Mouse (Mus musculus) thymus, adult 2 months (tissue): ENCODE results near the gene Nr1h4. TPM values are rescaled to one million over a fixed set of nuclear protein-coding genes. Genes with fewer than 3 reads are reported as not detected.

Experiments used
- DNase-seq: peaks from one replicate; pipeline ENCODE4 v3.0.0; 2021
- H3K27ac ChIP-seq: fragments of 200-500 bp; 2 replicates; pipeline ENCODE4 v1.5.1; 2012; ENCODE audit warnings: low read length, control low read depth; ENCODE audit not compliant: control insufficient read depth, insufficient read depth
- H3K27me3 ChIP-seq: fragments of 200-500 bp; 2 replicates; pipeline ENCODE4 v1.6.1; 2012; ENCODE audit warnings: mild to moderate bottlenecking, low read length, moderate library complexity, mixed read lengths; ENCODE audit not compliant: control insufficient read depth, insufficient read depth
- H3K36me3 ChIP-seq: fragments of 200-500 bp; 2 replicates; pipeline ENCODE4 v1.6.1; 2012; ENCODE audit warnings: mild to moderate bottlenecking, low read length, moderate library complexity; ENCODE audit not compliant: control insufficient read depth, insufficient read depth
- H3K4me1 ChIP-seq: fragments of 200-500 bp; replicated peaks from 2 replicates; pipeline ENCODE4 v1.6.1; 2012; ENCODE audit warnings: low read length; ENCODE audit not compliant: control insufficient read depth, insufficient read depth
- H3K4me3 ChIP-seq: fragments of 200-500 bp; 2 replicates; pipeline ENCODE4 v1.5.1; 2012; ENCODE audit warnings: mild to moderate bottlenecking, low read length, control low read depth, moderate library complexity; ENCODE audit not compliant: control insufficient read depth, insufficient read depth
- CTCF ChIP-seq: fragments of 200-500 bp; IDR thresholded peaks from 2 replicates; pipeline ENCODE4 v1.5.1; 2012; ENCODE audit warnings: mild to moderate bottlenecking, control low read depth, low read length, moderate library complexity, borderline replicate concordance; ENCODE audit not compliant: control insufficient read depth, poor library complexity, insufficient read depth; ENCODE audit errors: extremely low read depth
- POLR2A ChIP-seq: fragments of 200-500 bp; IDR thresholded peaks from 2 replicates; pipeline ENCODE4 v1.6.1; 2012; ENCODE audit warnings: mild to moderate bottlenecking, low read length, control low read depth, moderate library complexity; ENCODE audit not compliant: control insufficient read depth, poor library complexity, insufficient read depth; ENCODE audit errors: extremely low read depth
- WGBS: fragments of 180-500 bp; shearing (Covaris S2); methylation state at CpG from one replicate; pipeline ENCODE4 v1.1.7; 2018; 5-methylcytosine and 5-hydroxymethylcytosine counted together
- polyA plus RNA-seq: library from polyadenylated mRNA; depleted of rRNA; stranded (reverse); fragments of >200 nt; gene quantifications from 2 replicates; pipeline ENCODE4 v1.2.3, GENCODE M21; 2012

Gene Nr1h4
- polyA plus RNA-seq, 1 experiment: 0.23 TPM

DNA sequence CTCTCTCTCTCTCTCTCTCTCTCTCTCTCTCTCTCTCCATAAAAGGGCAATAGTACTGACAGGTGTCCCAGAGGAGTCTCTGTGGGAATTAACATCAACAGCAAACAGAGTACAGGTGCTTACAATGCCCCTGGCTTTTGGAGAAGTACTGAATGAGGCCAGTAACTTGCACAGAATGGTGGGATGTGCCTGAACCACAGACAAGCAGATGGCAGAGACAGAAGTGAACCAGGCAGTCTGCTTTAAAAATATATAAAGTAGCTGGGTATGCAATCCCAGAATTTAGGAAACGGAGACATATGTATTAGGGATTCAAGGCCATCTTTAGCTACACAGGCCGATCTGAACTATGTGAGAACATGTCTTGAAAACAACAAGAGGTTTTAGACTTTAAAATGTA lies 22.8 kb downstream of the Nr1h4 start:
- Histone ChIP-seq H3K27me3 (no peaks in the 10 kb centered on the region), H3K4me3 (no peak overlapping the region), H3K4me1 (no peaks in the 10 kb centered on the region), H3K27ac (no peak overlapping the region), H3K36me3 (no peaks in the 10 kb centered on the region)
- TF ChIP-seq POLR2A (no peak), CTCF (no peak)
- 83% methylated on average over 2 of the region's 2 CpGs for WGBS
- no peak for DNase-seq

DNA sequence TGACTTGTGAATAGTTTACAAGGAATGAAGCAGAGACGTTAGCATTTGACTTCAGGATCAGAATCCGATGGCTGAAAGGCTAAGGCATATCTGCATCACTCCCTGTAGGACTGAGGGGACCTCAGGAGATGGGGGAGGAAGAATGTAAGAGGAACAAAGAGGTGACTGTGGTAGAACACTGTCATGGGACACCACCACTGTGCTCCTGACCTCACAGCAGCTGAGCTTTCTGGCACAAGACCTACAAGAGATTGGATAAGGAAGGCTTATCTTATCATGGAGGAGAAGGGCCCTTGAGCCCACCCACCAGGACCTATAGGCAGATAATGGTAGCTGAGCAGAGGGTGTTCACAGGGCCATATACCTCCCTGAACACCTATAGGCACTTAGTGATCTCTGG lies 24.8 kb downstream of the Nr1h4 start:
- no peak overlapping the region for H3K27ac ChIP-seq
- 0 out of 2 replicates have a peak, but pooled peaks cover 2% of the 10 kb centered on the region for H3K4me1 ChIP-seq
- no peaks in the 10 kb centered on the region for H3K27me3 ChIP-seq
- no peak for DNase-seq
- TF ChIP-seq POLR2A (no peak), CTCF (no peak)
- 92% methylated on average over 2 of the region's 2 CpGs for WGBS
- H3K4me3 ChIP-seq: no peak overlapping the region
- no peaks in the 10 kb centered on the region for H3K36me3 ChIP-seq

DNA sequence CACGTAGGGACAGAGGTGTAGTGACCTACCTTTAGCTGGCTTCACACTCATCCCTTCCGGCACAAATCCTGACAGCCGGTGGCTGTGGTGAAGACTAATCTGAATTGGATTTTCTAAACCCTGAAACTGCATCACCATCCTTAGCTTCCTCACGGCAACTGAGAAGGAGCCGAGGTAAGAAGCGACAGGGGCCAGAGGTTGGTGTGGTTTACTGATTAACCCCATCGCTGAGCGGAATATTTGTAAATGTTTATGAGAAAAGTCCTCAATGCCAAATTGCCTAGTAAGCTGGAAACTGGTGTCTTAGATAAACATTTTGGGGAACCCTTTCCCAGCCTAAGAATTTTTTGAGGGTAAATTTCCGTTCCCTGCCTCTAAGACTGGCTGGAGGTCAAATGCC lies 26.9 kb downstream of the Nr1h4 start:
- no peak for TF ChIP-seq POLR2A
- TF ChIP-seq CTCF: no peak

DNA sequence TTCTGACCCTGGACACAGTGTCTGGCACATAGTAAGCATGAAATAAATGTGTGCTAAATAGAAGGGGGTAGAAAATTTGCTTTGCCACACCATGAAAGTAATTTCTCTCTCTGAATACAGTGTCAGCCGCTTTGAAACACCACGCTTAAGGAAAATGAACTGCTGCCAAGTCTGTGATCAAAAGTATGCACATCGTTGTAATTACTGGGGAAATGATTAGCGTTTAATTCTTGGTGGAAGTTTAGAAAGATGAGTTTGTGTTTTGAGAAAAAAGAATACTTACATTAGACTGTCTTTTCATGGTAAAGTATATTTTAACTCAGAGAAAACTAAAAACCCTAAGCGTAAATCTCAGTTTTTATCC lies 27.8 kb downstream of the Nr1h4 start:
- no peak for TF ChIP-seq POLR2A
- TF ChIP-seq CTCF: no peak
- no peaks in the 10 kb centered on the region for H3K27me3 ChIP-seq
- WGBS: 89% methylated on average over 5 of the region's 5 CpGs
- no peak overlapping the region for H3K27ac ChIP-seq
- H3K36me3 ChIP-seq: no peaks in the 10 kb centered on the region
- H3K4me1 ChIP-seq: 0 out of 2 replicates have a peak, but pooled peaks cover 2% of the 10 kb centered on the region
- no peak overlapping the region for H3K4me3 ChIP-seq
- no peak for DNase-seq

More for the DNA sequence above, 26.9 kb downstream of the Nr1h4 start:
- H3K4me3 ChIP-seq: no peak overlapping the region
- H3K4me1 ChIP-seq: 0 out of 2 replicates have a peak, but pooled peaks cover 2% of the 10 kb centered on the region
- no peak for DNase-seq
- WGBS: 98% methylated on average over 9 of the region's 9 CpGs
- H3K27ac ChIP-seq: no peak overlapping the region
- no peaks in the 10 kb centered on the region for H3K36me3 ChIP-seq
- no peaks in the 10 kb centered on the region for H3K27me3 ChIP-seq

DNA sequence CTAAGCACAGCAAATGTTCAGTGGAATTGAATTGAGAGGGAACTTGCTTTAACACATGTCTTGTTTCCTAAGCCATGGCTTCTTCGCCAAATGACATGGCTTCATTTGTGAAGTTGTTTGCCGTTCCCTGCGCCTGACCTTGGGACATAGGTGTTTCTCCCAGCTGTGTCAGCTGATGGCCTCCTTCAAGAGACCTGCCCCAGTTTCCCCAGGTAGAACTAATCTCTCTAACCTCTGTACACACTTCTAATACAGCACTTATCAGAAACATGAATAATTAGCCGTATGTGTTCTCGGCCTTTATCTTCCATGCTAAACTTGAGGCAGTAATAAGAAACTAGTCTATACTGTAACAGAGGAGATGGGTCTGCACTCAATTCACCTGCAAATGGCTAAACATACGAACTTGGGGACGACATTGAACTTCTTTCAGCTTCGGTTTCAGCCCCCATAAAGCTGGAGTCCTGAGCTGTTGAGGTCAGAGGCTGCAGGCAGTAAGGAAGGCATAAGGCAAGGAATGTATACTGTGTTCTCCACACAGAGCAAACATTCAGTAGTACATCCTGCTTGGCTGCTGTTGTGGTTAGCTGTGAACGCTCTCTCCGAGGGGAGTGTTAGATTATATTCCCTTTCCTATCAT lies 28.3 kb downstream of the Nr1h4 start:
- Histone ChIP-seq H3K36me3 (no peaks in the 10 kb centered on the region), H3K27ac (no peak overlapping the region), H3K4me1 (0 out of 2 replicates have a peak, but pooled peaks cover 2% of the 10 kb centered on the region), H3K27me3 (no peaks in the 10 kb centered on the region), H3K4me3 (no peak overlapping the region)
- TF ChIP-seq POLR2A (no peak), CTCF (no peak)
- no peak for DNase-seq
- 89% methylated on average over 10 of the region's 10 CpGs for WGBS

DNA sequence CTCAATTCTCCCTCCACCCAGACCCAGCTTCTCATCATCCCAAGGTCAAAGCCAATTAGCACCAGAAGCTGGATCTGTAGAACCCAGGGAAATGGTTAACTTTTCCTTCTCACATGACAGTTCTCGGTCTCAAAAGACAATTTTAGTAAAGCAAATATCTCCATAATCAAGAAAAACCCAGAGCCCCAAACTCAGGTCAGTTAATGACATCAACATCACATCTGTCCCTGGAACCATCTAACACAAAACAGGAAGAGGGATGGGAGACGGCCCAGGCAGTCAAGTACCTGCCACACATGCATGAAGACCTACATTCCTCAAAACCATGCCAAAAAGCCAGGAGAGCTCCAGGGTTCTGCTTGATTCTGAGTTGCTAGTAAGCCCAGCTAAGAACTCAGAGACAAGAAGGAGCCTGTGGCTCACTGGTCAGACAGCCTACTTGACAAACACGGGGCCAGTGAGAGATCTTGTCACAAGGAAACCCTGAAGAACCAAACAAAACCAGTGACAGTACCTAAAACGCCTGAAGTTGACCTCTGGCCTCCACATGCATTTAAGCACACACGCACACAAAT lies 30.3 kb downstream of the Nr1h4 start:
- Histone ChIP-seq H3K4me1 (0 out of 2 replicates have a peak, but pooled peaks cover 2% of the 10 kb centered on the region), H3K27me3 (no peaks in the 10 kb centered on the region), H3K4me3 (no peak overlapping the region), H3K36me3 (no peaks in the 10 kb centered on the region), H3K27ac (no peak overlapping the region)
- WGBS: 88% methylated on average over 5 of the region's 5 CpGs
- DNase-seq: no peak
- TF ChIP-seq CTCF: no peak
- no peak for TF ChIP-seq POLR2A
